Mouse (Mus musculus): Measurements from ENCODE around the gene Lyst.
"Not testable (repeated sequence)": the region's sequence is repeated elsewhere in the genome, so short reads cannot be mapped to it uniquely, and the experiment has no call there.

The Lyst gene

DNA sequence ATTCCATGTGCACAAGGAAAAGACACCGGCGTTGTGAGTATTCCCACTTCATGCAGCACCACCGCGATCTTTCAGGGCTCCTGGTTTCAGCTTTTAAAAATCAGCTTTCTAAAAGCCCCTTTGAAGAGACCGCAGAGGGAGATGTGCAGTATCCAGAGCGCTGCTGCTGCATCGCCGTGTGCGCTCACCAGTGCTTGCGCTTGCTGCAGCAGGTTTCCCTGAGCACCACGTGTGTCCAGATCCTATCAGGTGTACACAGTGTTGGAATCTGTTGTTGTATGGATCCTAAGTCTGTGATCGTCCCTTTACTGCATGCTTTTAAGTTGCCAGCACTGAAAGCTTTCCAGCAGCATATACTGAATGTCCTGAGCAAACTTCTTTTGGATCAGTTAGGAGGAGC, 45.0 kb downstream of the Lyst start:
- DNase-seq (ENCODE audit: low spot score in 2 of 2), result no peak

DNA sequence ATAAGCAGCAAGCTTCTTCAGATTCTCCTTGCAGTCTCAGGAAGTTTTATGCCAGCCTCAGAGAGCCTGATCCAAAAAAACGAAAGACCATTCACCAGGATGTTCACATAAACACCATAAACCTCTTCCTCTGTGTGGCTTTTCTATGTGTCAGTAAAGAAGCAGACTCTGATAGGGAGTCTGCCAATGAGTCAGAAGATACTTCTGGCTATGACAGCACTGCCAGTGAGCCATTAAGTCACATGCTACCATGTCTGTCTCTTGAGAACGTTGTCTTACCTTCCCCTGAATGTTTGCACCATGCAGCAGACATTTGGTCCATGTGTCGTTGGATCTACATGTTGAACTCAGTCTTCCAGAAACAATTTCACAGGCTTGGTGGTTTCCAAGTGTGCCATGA, 47.4 kb downstream of the Lyst start:
- no peak for DNase-seq (ENCODE audit: low spot score in 2 of 2)

DNA sequence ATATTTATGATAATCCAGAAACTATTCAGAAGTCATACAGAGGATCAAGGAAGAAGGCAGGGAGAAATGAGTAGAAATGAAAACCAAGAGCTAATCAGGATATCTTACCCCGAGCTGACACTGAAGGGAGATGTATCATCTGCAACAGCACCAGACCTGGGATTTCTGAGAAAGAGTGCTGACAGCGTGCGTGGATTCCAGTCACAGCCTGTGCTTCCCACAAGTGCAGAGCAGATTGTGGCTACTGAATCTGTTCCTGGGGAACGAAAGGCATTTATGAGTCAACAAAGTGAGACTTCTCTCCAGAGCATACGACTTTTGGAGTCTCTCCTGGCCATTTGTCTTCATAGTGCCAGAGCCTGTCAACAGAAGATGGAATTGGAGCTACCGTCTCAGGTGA, 47.8 kb downstream of the Lyst start:
- DNase-seq (ENCODE audit: low spot score in 2 of 2), result no peak

DNA sequence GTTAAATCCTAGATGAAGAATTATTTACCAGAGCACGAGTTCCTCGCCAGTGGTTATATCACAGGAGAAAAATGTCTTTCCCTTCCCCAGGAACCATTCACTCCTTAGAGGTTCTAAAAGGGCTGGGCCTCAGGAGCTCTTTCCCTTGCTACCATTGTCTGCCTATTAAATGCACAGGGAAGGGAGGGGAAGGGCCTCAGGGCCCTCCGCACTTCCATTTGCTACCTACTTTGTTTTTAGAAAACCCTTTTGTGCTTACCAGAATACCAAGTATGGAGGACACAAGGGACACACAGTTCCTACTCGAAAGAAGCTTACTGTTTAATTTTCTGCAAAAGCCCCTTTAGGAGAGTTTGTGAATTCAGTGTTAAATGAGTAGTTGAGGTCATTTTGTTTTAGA, 48.5 kb downstream of the Lyst start:
- DNase-seq (ENCODE audit: low spot score in 2 of 2), result no peak

DNA sequence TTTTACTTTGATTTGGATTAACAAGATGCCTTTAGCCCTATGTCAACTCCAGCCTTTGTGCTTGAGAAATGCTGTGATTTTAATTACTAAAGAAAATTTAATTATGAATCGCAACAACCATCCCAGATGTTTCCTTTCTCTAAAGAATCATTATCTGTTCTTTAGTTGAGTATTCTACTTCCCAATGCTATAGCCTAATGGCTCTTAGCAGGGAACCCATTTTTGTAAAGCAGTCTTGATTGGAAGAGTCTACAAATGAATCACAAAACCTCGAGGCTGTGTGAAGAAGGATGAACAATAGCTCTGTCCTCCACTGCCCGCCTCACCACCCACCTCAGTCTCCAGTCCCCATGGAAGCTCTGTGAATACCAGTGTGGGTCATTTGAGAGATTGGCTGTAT, 57.1 kb downstream of the Lyst start:
- DNase-seq (ENCODE audit: low spot score in 2 of 2), result no peak

DNA sequence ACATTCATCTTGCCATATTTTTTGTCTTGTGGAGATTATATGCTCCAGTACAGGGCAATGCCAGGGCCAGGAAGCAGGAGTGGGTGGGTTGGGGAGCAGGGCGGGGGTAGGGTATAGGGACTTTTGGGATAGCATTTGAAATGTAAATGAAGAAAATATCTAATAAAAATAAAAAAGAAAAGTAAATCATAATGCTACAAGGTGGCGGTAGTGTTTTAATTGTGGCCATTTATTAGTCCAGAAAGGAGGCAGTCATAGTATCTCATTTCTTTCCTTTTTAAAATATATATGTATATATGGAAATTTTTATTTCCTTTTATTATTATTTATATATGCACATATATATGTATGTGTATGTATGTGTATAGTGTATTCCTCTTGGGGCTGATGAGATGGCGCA, 65.3 kb downstream of the Lyst start:
- no peak for DNase-seq (ENCODE audit: low spot score in 2 of 2)

DNA sequence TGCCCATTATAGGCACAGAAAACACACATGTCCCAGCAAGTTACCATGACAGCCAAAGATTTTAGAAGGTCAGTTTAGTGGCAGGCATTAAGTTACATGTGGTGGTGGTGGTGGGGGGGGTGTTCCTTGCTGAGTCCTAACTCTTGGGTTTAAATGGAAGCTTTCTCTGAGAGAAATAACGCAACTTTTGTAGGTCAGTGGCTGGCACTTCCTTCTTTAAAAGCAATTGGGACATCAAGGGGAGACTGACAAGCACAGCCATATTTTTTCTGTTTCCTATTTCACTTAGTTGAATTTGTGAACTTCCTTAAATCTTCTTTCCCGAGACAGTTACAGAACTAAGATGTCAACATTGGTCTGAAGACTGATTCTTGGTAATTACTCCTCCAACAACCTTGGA, 75.9 kb downstream of the Lyst start:
- DNase-seq (ENCODE audit: low spot score in 2 of 2), result not testable (repeated sequence)

DNA sequence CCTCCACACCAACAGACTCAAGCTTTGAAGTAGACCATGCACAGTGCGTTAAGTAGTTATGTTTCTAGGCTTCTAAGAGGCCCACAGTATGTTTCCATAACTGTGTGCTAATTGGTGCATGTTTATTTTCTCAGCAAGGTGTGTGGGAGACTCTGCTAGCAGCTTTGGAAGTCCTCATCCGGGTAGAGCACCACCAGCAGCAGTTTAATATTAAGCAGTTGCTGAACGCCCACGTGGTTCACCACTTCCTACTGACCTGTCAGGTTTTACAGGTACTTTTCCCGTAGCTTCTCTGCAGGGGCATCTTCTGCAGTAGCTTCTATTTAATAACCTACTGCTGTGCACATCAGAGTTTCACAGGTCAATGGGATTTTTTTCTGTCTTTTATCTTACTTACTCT, 80.5 kb downstream of the Lyst start:
- no peak for DNase-seq (ENCODE audit: low spot score in 2 of 2)

DNA sequence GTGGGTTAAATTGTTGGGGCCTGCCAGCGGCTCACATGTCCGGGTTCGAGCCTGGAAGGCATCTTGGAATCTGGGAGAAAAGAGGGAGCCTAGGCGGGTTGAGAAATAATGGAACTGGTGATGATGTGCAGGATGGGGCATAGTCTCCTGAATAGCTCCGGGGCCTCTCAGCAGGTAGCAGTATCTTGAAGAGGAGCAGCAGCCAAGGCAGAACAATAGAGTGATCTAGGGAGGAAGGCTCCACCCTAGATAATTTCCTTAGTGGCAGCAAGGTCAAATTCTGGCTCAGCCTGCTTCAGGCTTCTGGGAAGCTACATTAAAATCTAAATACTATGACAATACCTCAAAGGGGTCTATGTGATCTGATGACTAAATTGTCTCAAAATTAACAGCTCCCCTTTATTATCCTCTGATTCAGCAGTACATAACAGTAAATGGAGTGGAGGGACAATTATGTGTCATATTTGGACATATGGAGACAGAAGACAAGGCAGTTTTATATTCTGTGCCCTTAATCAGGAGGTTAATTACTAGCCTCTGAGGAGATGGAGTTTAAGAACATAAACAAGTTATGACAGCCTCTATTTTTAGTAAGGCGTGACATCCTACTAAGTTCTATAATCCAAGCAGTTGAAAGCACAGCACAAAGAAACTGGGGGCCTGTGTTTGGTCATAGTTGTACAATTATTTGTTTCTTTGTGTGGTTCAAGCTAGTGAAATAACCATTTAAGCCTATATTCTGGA, 81.6 kb downstream of the Lyst start:
- no peak for DNase-seq (ENCODE audit: low spot score in 2 of 2)

DNA sequence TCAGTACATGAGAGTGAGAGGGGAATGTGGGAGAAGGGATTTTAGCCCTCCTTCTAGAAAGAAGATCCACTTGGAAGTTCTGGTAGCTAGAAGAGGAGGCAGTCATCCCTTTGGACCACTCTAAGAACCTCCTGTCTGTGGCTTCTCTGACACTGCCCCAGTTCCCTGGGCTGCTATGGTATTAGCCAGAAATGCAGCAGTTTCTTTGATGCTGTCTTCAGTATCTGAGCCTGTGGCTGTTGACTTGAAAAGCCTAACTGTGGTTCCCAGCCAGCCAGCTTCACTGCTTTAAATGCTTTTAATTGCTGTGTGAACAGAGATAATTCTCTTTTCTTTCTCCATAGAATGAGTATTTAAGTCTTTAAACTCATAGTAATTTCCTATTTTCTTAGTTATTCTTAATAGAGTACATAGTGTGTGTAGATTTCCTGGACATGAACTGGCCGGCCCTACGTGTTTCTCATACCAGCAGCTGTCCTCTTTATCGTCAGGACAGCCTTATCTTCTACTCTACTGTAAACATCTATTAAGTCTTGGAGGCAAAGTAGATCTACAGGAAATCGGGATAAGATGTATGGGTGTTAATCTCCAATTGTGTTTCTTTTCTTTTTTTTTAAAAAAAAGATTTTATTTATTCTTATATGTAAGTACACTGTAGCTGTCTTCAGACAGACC, 84.6 kb downstream of the Lyst start:
- DNase-seq (ENCODE audit: low spot score in 2 of 2), result no peak

DNA sequence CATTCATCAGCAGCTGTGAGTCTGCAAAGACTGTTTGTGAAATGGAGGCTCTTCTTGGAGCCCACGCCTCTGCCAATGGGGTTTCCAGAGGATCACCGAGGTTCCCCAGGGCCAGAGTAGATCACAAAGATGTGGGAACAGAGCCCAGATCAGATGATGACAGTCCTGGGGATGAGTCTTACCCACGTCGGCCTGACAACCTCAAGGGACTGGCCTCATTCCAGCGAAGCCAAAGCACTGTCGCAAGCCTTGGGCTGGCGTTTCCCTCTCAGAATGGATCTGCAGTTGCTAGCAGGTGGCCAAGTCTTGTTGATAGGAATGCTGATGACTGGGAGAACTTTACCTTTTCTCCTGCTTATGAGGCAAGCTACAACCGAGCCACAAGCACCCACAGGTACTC, 87.7 kb downstream of the Lyst start:
- DNase-seq (ENCODE audit: low spot score in 2 of 2), result no peak

DNA sequence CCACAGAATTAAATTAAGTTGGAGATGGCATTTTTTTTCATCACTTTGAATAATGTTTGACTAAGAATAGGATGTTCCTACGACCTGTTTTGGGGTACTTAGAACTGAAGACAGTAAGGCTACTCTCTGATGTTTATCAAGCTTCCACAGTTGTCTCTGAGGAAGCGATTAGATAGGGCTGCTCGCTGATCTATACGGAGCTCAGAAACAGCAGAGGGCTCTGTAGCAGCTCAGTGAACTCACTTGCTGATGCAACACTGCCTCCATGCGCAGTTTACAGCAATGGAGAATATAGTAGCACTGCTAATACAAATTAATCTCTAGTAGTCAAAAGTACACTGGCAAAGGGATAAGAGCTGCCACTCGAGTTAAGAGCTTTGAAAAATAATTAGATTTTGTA, 91.4 kb downstream of the Lyst start:
- no peak for DNase-seq (ENCODE audit: low spot score in 2 of 2)

DNA sequence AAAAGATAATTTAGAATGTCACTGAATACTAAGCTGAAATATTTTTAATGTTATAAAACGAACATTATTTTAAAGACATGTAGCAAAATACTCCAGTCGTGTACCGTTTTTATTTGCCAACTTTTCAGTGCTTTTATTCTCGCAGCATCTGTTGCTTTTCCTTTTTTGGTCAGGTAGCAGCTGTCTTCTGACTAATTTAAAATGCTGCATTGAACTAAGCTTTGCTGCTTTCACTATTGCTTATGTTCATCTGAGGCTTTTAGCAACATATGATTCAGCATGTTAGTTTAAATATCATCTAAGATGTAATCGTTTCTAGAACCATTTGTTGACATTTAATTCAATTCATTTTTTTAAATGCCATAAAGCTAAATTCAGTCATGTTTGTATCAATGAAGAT, 113.3 kb downstream of the Lyst start:
- DNase-seq (ENCODE audit: low spot score in 2 of 2), result no peak

DNA sequence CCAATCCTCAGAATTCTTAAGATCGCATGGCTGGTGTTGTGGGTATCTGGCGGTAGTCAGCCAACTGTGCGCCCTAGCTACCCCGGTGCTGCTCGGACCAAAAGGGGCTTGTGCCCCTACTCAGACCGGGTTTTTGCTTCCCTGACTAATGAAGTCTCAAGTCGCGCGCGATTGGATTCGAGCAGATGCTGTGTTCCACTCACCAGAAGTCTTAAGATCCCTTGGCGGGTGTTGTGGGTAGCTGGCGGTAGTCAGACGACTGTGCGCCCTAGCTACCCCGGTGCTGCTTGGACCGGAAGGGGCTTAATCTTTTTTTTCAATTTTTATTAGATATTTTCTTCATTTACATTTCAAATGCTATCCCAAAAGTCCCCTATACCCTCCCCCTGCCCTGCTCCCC, 131.2 kb downstream of the Lyst start:
- DNase-seq (ENCODE audit: low spot score in 2 of 2), result not testable (repeated sequence)

DNA sequence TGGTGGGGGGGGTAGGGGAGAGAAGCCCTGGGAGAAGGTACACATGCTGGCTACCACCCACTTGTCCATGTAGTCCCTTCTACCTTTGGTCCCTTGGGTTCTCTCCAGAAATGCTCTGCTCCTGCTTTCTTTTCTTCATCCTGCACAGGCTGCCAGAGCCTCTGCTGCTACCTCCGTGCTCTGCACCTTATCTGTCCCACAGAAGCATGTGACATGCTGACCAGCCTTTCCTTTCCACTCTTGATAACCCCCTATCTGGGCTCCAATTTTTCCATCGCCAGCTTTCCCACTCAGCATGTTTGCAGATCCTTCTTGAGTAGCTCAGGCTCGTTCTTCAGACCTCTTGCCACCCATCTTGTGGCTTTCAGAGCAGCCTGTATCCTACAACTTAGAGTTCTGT, 133.1 kb downstream of the Lyst start:
- no peak for DNase-seq (ENCODE audit: low spot score in 2 of 2)

DNA sequence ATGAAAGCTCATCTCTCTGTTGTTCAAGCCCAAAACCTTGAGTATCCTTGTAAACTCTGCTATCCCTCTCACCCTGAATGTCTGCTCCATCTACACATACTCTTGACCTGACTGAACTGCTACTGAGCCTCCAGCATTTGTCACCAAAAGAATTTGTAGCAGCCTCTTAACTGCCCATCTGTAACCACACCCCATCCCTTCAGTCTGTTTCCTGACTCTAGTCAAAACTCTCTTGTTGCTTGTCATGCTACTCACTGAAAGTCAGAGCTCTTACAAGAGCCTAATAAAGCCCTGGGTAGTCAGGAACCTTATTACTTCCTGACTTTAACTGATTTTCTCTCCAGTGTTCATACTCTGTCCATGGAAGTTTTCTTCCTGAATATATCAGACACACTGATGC, 133.6 kb downstream of the Lyst start:
- no peak for DNase-seq (ENCODE audit: low spot score in 2 of 2)

DNA sequence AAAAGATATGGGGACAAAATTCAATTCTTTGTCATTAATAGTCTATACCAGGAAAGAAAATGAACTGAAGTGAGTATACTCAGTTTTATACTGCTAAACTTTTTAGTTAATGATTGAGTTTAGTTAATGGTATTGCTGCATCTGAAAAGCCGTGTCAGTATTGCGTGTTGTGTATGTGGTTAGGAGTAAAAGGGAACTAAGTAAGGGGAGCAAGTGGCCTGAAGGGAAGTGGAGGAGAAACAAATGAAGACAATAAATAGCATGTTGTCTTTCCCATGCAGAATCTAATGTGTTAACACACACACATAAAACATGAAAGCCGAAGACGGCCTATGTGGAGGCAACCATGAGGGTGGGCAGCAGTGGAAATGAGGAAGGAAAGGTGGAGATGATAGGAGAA, 149.0 kb downstream of the Lyst start:
- no peak for DNase-seq (ENCODE audit: low spot score in 2 of 2)

DNA sequence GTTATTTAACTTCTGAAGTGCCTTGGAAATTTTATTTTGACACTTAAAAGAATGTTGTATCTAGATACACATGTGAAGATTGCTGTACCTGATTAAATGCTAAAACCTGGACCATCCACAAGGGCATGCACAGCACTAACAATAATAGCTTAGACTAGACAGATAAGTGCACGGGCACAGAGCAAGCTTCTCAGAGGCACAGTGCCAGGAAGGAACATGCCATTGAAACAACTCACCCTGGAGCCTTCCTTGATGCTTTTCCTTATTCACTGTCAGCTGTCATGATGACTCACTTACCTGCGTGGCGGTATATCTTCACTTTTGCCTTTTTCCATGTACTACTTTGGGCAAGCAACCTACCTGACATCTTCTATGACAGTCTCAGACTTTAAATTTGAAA, 155.7 kb downstream of the Lyst start:
- DNase-seq (ENCODE audit: low spot score in 2 of 2), result no peak

DNA sequence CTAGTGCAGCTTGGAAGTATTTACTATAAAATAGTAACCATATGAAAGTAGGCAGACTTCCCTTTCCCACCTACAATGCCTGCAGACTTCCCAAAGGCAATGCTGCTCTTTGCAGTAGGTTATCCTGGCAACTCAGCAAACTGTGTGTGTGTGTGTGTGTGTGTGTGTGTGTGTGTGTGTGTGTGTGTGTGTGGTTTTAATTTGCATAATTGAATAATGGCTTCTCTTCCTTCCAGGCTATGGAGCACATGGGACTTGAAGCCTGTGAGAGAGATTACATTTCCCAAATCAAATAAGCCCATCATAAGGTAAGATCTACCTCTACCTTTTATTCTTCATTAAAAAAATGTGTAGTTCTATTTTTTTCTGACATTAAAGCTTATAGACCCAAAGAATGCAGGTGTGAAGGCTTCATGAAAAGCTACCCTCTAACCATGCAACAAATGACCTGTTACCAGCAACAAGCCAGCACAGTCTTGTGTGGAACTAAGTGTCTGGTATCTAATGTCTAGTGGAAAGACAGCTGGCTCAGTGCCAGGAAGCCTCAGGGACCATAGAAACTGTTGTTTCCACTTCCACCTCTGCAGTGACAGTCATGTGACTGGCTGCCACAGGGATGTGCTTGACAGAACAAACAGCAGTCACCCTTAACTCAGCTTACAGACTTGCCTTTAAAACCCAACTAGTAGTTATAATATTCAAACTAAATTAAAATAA, 185.7 kb downstream of the Lyst start:
- DNase-seq (ENCODE audit: low spot score in 2 of 2), result no peak

DNA sequence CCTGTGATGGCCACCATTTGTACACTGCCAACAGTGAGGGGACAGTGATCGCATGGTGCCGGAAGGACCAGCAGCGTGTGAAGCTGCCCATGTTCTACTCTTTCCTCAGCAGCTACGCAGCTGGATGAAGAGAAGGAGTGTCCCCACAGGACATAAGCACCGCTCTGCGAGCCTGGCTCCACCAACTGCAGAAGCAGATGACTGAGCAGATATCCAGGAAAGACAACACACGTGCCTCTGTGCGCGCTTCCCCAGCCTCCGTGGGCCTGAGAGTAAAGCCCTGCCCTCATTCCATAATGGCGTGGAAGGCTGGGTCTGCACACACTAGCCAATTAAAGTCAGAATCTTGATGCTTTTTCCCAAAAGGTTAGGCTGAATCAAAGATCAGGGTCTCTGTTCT, 186.9 kb downstream of the Lyst start:
- DNase-seq (ENCODE audit: low spot score in 2 of 2), result no peak

DNA sequence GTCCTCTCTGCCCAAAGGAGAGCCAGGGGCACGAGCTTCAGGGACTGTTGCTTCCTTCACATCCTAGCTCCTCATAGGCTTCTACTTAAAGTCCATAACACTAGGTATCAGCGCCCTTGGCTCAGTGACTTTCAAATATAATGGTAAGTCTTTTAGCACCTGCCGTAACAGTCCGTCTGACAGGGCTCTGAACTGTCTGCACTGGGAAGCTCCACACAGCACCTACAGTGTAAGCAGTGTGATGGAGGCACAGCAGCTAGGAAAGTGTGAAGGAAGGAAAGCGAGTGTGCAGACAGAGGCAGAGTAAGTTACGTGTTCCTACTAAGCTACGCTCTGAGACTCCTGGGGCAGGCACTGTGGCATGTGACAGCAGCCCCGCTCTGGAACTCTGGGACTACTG, 187.5 kb downstream of the Lyst start:
- no peak for DNase-seq (ENCODE audit: low spot score in 2 of 2)

DNA sequence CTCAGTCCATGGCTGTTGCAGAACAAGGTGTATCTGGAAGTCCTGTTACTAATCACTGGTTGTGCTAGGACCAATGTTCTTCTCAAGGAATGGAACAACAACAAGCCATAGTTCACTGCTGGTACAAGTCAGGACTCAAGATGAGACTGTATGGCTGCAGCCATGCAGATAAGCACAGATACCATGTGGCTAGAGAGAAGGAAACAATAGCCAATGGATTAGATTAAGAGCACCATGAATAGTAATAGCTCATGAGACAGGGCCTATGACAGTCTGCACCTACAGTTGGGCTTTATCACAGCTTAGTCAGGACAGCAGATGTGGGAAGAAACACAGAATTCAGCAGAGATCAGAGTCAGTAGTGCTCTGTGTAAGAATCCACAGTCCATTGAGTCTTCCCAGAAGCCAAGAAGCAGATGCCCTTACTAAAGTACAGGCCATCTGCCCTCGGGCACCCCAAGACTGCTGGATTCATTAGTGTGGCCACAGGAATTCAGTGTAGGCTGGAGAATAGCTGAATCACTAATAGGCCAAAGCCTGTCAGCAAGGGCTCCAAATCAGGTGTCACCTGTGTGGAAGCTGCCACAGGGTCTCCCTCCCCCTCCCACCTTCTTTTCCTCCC, 188.8 kb downstream of the Lyst start:
- DNase-seq (ENCODE audit: low spot score in 2 of 2), result no peak

DNA sequence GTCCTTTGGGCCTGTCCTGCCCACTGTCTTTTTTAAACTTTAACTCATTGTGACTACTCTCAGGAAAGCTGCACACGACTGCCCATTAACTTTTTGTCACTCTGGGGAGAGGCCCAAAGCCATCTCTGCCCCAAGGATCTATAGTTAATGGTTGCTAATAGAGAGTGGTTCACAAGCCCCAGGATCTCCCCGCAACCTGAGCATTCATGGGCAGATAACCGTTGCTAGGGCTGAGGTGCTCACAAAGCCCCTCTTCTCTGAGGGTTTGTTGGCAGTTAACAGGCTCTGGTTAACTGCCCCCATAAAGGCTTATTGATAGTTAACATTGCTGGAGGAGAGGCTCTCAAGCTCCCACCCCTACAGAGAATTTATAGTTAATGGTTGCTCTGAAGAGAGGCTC, 190.1 kb downstream of the Lyst start:
- no peak for DNase-seq (ENCODE audit: low spot score in 2 of 2)

Data from urinary bladder, postnatal 36 days (tissue).